Mouse (Mus musculus) small intestine, adult 2 months (tissue): Measurements from ENCODE around the gene Esyt2.

Experiments
- CTCF ChIP-seq: fragments of 200-500 bp; IDR thresholded peaks from 2 replicates; pipeline ENCODE4 v1.5.1; 2012; ENCODE audit warnings: low read depth, mild to moderate bottlenecking, control low read depth, inconsistent platforms, low read length, moderate library complexity, mixed read lengths; ENCODE audit not compliant: insufficient replicate concordance, insufficient read length; ENCODE audit errors: extremely low read depth
- POLR2A ChIP-seq: fragments of 200-500 bp; IDR thresholded peaks from 2 replicates; pipeline ENCODE4 v1.6.1; 2012; ENCODE audit warnings: low read depth, mild to moderate bottlenecking, control low read depth, inconsistent platforms, low read length, moderate library complexity

DNA sequence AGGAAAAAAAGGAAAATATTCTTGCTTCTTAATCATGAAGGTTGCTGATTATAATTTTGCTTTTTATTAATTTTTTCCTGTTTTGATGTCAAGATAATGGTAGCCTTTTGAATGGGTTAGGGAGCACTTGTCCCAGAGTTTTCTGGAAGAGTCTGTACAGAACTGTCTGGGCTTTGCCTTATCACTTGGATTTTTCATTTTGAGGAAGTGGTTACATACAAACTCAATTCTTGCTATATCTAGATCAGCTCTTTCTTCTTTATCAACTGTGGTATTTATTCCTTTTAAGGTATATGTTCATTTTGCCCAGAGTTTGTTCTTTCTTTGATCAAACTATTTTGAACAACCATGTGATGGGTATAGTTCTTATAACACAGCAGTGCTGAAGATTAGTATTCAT lies 81.1 kb downstream of the Esyt2 start:
- TF ChIP-seq CTCF (no peak), POLR2A (no peak)
